Mouse (Mus musculus): Measurements from ENCODE around the gene Fbxo11.

Gene Fbxo11

GRCm38 (mm10) chr17:88065031-88065800 is at the start of gene Fbxo11:
Gene Fbxo11, minus strand, starts transcription at chr17:88065291.
- peak; percentile 73 for DNase-seq

DNA sequence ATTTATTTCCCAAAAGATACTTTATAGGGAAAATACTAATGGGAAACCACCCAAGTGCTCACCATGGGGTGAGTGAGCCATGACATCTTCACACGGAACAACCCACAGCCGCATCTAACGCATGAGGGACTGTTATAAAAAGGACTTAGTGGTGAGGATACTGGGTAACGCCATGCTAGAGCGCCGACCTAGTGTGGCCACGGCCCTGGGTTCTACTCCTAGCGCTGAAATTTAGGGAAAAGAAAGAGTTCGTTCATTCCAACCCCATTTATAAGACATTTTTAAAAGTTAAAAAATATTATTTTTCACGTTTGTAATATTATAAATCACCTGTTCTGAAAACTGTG is 48.8 kb upstream of the Fbxo11 start:
- DNase-seq: no peak

GRCm38 (mm10) chr17:88113015-88113882 is 48.2 kb upstream of the Fbxo11 start:
- DNase-seq: no peak

- DNase-seq: no peak
These were observed 47.0 kb upstream of the Fbxo11 start for GRCm38 (mm10) chr17:88111865-88112645.

DNA sequence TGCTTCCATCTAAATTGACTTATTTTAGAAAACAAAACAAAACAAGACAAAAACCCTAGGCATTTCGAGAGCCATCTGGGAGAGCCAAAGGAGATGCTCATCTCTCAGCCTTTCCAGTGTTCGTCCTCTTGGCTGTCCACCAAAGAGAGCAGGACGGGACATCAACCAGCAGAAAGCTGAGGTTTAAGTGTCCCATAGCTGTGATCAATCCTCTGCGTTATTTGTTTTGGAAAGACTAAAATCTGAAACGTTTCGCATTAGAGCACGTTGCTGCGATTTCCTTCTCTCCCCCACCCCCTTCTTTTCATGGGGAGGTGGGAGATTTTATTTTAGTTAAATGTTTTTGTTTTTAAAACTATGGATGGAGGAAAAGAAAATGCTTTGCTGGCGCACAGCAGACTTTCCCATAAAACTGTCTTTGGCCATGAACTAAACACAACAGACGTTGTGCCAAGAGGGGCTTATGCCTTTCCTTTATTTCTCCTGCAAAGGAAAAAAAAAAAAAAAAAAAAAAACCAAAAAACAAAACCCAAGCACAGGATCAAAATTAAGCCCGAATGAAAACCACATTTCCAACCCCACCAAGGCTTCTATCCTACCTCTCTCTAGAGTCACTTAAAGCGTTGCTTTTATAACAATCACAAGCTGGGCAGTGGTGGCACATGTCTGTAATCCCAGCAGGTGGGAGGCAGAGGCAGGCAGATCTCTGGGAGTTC is 46.1 kb upstream of the Fbxo11 start:
- no peak for DNase-seq

GRCm38 (mm10) chr17:88107708-88108107 is 42.6 kb upstream of the Fbxo11 start:
- no peak for DNase-seq

DNA sequence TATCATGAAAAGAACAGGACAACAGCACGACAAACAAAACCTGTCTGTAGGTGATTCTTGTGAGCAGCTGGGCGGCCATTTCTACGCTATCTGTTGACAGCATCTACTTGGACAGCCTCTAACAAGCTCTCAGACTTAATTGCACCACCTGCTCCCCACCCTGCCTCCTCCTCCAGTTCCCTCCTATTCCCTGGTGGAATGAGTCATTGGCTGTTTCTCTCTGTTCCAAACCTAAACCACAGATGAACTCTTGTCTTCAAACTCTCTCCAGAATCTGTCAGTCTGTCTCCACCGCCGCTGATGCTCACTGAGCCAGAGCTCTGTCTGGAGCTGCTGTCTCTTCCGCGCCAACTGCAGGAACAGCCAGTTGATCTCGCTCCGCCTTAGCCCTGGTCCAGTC is 41.3 kb upstream of the Fbxo11 start:
- no peak for DNase-seq

DNA sequence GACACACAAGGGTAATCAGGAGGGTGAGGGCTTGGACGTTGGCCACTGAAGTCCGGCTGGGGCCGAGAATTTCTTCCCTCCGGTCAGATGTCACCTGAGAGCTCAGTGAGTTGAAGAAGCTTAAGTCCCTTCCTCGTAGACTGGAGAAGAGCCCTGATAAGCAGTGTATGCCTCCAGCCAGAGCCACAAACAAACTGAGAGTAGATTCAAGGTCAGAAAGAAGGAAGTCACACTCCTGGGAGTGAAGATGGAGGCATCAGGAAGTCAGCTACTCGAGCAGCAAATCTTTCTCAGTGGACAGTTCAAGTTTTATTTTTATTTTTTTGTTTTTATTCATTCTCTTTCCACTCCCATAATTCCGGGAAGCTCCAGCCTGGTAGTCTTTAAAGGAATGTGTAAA is 37.5 kb upstream of the Fbxo11 start:
- DNase-seq: no peak

GRCm38 (mm10) chr17:88098181-88098852 is 33.2 kb upstream of the Fbxo11 start:
- no peak for DNase-seq

DNA sequence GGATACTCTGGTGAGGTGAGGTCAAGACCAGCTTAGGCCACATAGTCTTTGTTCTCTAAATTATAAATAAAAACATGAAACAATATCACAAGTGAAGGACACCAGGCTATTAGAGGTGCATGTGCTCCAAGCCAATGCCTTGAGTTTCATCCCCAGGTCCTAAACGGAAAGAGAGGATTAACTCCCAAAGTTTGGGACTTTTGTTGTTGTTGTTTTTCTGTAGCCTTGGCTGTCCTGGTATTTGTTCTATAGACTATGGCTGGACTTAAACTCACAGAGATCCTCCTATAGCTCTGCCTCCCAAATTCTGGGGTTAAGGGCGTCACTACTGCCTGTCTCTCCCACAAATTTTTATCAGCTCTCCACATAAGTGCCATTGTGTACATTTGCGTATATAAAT is 32.5 kb upstream of the Fbxo11 start:
- DNase-seq: no peak

GRCm38 (mm10) chr17:88096809-88097399 is 31.8 kb upstream of the Fbxo11 start:
- no peak for DNase-seq

- DNase-seq: no peak
These were observed 30.6 kb upstream of the Fbxo11 start for GRCm38 (mm10) chr17:88095517-88096198.

DNA sequence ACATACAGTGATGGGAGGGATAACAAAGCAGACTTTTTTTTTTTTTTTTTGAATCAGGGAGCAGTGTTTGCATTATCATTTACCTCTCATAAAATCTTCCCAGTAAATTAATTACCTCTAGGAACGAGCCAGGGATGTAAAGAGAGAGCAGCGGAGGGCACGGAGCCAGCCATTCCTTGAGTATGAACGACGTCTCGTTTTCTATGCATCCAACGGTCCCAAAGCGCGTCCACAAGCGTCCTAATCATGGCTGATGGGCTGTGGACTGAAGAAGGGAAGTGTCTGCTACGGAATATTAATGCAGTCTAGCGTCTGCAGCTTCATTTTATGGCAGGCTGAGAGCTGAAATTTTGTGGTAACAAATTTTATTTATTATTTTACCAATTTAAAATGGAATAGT is 29.2 kb upstream of the Fbxo11 start:
- DNase-seq: no peak

DNA sequence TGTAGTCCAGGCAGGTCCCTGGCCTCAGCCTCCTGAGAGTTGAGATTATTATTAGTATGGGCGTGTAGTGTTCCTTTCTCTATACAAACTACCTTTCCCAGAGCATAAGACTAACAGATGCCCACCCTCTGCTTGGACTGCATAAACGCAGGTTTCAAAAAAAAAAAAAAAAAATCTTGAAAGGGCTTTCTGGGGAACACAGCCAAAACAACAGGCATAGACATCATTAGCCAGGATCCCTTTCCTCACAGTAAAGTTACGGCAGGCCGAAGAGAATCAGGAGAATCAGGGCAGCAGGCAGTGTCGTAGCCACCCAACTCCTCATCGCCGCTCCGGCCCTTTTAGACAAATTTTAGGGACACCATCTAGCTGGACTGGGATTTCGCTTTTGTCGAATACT is 28.7 kb upstream of the Fbxo11 start:
- no peak for DNase-seq

DNA sequence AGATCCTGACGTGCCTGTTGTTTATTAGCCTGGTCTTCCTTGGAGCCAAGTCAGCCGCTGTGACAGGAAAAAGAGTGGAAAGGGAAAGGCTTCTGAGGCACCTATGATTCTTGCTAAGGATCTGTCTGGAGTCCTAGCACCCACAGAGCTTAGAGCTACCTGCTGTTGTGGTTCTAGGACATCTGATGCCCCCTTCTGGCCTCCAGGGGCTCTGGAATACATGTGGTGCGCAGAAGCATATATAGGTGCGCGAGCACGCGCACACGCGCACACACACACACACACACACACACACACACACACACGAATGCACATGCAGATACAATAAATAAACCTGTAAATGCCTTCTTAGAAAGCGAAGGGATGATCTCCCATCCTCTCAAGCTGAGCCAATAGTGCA is 20.9 kb upstream of the Fbxo11 start:
- no peak for DNase-seq

GRCm38 (mm10) chr17:88081446-88081845 is 16.4 kb upstream of the Fbxo11 start:
- DNase-seq: no peak

- no peak for DNase-seq
These were observed 14.7 kb upstream of the Fbxo11 start for GRCm38 (mm10) chr17:88079771-88080170.

DNA sequence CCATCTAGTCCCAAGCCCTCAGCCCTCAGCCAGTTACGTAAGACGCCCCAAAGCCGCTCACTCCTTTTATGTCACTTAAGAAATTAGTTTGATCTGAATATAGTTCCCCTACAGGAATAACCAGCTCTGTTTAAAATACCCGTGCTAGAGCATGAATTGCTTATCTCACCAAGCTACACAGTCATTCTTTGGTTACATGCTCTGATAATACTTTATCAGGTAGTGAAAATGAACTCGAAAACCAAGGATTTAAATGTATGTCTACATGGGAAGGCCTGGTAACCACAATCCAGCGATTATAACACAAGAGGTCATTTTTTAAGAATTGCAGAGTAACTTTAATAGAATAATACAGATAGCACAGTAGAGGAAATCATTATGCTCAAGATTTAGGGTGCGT is 7.0 kb upstream of the Fbxo11 start:
- DNase-seq: no peak

GRCm38 (mm10) chr17:88068024-88068719 is 3.1 kb upstream of the Fbxo11 start:
- no peak for DNase-seq

DNA sequence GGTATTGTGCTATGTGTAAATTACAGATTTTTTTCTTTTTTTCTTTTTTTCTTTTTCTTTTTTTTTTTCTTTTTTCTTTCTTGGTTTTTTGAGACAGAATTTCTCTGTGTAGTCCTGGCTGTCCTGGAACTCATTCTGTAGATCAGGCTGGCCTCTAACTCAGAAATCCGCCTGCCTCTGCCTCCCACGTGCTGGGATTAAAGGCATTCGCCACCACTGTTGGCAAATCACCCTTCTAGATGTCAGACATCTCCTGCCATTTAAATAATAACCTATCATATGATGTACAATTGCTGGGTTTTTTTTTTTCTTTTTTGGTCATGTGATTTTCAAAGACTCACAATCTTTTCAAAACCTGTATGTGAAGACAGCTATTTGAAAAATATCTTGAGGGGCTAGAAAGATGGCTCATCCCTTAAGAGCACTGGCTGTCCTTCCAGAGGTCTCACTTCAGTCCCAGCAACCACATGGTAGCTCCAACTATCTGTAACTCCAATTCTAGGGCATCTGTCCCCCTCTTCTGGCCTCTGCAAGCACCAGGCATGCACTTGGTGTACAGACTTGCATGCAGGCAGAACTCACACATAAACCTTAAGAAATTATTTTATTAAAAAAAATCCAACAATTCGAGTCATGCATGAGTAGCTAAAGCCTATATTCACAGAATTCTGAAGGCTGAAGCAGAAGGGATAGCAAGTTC is 2.3 kb upstream of the Fbxo11 start:
- peak; percentile 21 for DNase-seq

All from cerebellum, adult 9-11 months (tissue).